Mouse (Mus musculus): ENCODE data around the gene Kiss1. TPM values are rescaled to one million over a fixed set of nuclear protein-coding genes. Genes with fewer than 3 reads are reported as not detected.

The Kiss1 gene
- polyA plus RNA-seq, 1 experiment: not detected

DNA sequence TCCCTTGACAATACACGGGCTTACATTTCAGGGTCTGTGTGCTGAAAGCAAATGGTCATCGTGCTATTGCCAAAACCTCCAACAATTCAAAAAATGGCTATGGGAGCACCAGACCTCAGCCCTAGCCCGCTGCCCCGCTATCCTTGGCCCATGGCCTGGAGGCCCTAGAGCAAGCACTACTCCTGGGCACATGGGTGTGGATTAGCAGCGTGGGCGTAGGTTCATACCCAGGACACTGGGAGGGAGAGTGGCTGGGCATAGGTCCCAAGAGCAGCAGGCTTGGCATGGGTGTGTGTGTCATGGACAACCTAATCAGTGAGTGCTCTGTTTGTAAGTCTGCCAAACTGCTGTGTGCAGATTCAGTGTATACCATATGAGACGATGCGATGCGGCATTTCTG is 25.3 kb upstream of the Kiss1 start:
- DNase-seq (ENCODE audit: low read depth): peak; percentile 56
- no peak for TF ChIP-seq CTCF (IDR thresholded peaks at IDR 0.05; ENCODE audit: borderline replicate concordance, extremely low read depth, insufficient read depth, insufficient read length)
- TF ChIP-seq POLR2A (IDR thresholded peaks at IDR 0.05; ENCODE audit: borderline replicate concordance, extremely low read depth, insufficient read depth, insufficient read length, poor library complexity, severe bottlenecking): no peak

GRCm38 (mm10) chr1:133298816-133299215 is 22.9 kb upstream of the Kiss1 start:
- TF ChIP-seq POLR2A (IDR thresholded peaks at IDR 0.05; ENCODE audit: borderline replicate concordance, extremely low read depth, insufficient read depth, insufficient read length, poor library complexity, severe bottlenecking) (no peak), CTCF (IDR thresholded peaks at IDR 0.05; ENCODE audit: borderline replicate concordance, extremely low read depth, insufficient read depth, insufficient read length) (no peak)
- no peak for DNase-seq (ENCODE audit: low read depth)

DNA sequence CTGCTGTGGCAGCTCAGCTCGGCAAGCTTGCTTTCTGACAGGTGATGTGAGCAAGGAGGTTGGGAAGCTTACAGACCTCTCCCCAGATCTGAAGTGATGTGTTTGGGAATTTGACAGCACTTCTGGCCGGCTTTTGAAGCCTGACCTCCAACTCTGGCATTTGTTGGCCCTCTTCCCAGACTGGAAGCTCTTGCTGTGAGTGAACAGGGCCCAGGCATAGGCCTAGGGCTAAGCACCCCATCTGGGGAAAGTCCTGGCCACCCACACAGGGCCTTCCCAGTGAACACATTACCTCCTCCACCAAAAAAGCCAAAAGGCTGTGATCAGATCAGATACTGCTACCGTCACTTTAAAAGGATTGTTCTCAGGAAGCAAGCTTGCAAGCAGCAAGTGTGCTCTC is 19.1 kb upstream of the Kiss1 start:
- peak; percentile 78 for DNase-seq (ENCODE audit: low read depth)
- TF ChIP-seq POLR2A (IDR thresholded peaks at IDR 0.05; ENCODE audit: borderline replicate concordance, extremely low read depth, insufficient read depth, insufficient read length, poor library complexity, severe bottlenecking): no peak
- TF ChIP-seq CTCF (IDR thresholded peaks at IDR 0.05; ENCODE audit: borderline replicate concordance, extremely low read depth, insufficient read depth, insufficient read length): no peak

GRCm38 (mm10) chr1:133306842-133307241 is 14.8 kb upstream of the Kiss1 start:
- no peak for TF ChIP-seq POLR2A (IDR thresholded peaks at IDR 0.05; ENCODE audit: borderline replicate concordance, extremely low read depth, insufficient read depth, insufficient read length, poor library complexity, severe bottlenecking)
- TF ChIP-seq CTCF (IDR thresholded peaks at IDR 0.05; ENCODE audit: borderline replicate concordance, extremely low read depth, insufficient read depth, insufficient read length): peak; percentile 83
- DNase-seq (ENCODE audit: low read depth): peak; percentile 79

DNA sequence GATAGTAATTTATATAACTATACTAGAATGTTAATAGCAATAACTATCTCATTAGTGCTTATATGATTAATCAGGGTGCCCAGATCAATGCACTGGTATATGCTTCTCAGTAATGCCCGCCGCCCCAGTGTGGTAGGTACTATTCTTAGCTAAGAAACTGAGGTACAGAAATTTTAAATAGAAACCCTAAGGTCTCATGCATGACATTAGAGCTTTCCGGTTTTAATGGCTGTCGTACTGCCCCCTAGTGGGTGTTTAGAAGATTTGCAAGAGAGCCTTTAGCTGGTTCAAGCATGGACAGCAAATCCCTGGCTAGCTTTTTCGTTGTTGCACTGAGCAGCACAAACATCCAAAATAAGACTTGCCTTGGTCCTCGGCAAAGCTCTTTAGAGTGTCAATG is 14.4 kb upstream of the Kiss1 start:
- peak; percentile 67; the same call in 1 of the 2 replicates for TF ChIP-seq CTCF (IDR thresholded peaks at IDR 0.05; ENCODE audit: borderline replicate concordance, extremely low read depth, insufficient read depth, insufficient read length)
- TF ChIP-seq POLR2A (IDR thresholded peaks at IDR 0.05; ENCODE audit: borderline replicate concordance, extremely low read depth, insufficient read depth, insufficient read length, poor library complexity, severe bottlenecking): no peak
- DNase-seq (ENCODE audit: low read depth): peak; percentile 89

GRCm38 (mm10) chr1:133309652-133310267 is 11.9 kb upstream of the Kiss1 start, which contains the start of gene Golt1a:
Gene Golt1a, plus strand, starts transcription at chr1:133309800.
- no peak for TF ChIP-seq POLR2A (IDR thresholded peaks at IDR 0.05; ENCODE audit: borderline replicate concordance, extremely low read depth, insufficient read depth, insufficient read length, poor library complexity, severe bottlenecking)
- TF ChIP-seq CTCF (IDR thresholded peaks at IDR 0.05; ENCODE audit: borderline replicate concordance, extremely low read depth, insufficient read depth, insufficient read length): no peak
- no peak for DNase-seq (ENCODE audit: low read depth)

DNA sequence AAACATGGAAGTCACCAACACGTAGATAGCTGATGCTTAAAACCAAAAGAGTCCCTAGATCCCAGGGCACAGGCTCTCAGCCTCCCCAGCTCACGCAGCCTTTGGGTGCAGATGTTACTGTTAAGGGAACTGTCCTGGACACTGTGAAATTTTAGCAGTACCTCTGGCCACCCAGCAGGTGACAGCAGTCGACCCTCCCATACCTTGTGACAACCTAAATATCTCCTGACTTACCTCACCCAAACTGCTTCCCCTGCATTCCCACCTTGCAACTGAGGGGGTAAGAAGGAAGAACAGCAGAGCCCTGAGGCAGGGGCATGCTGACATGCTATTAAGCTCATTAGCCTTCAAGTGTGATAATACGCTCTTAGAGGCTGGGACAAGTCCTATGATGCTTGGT is 10.4 kb upstream of the Kiss1 start:
- peak; percentile 18 for DNase-seq (ENCODE audit: low read depth)
- no peak for TF ChIP-seq POLR2A (IDR thresholded peaks at IDR 0.05; ENCODE audit: borderline replicate concordance, extremely low read depth, insufficient read depth, insufficient read length, poor library complexity, severe bottlenecking)
- TF ChIP-seq CTCF (IDR thresholded peaks at IDR 0.05; ENCODE audit: borderline replicate concordance, extremely low read depth, insufficient read depth, insufficient read length): peak; percentile 45; the same call in 1 of the 2 replicates

DNA sequence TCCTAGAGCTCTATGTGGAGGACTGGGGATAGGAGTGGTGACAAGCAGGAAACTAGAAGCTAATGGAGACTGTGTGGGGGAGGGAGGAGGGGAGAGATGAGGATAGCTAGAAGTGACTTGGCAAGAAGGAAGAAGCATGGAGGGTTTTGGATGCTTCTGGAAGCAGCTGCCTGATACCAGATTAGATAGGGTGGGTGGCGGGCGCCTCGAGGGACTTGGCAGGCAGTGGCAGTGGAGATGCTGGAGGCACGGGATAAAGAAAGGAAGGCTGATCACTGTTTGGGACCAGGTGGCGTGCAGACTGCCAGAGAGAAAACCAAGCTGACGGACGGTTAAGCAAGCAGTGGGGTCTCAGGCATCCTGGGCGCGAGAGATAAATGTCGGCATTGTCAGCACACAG is 9.7 kb upstream of the Kiss1 start:
- TF ChIP-seq CTCF (IDR thresholded peaks at IDR 0.05; ENCODE audit: borderline replicate concordance, extremely low read depth, insufficient read depth, insufficient read length): no peak
- no peak for TF ChIP-seq POLR2A (IDR thresholded peaks at IDR 0.05; ENCODE audit: borderline replicate concordance, extremely low read depth, insufficient read depth, insufficient read length, poor library complexity, severe bottlenecking)
- peak; percentile 90 for DNase-seq (ENCODE audit: low read depth)

- peak; percentile 73 for DNase-seq (ENCODE audit: low read depth)
- TF ChIP-seq POLR2A (IDR thresholded peaks at IDR 0.05; ENCODE audit: borderline replicate concordance, extremely low read depth, insufficient read depth, insufficient read length, poor library complexity, severe bottlenecking) (no peak), CTCF (IDR thresholded peaks at IDR 0.05; ENCODE audit: borderline replicate concordance, extremely low read depth, insufficient read depth, insufficient read length) (peak; percentile 80)
Measured at GRCm38 (mm10) chr1:133314364-133314763, 7.3 kb upstream of the Kiss1 start.

GRCm38 (mm10) chr1:133315775-133316174 is 5.9 kb upstream of the Kiss1 start:
- TF ChIP-seq POLR2A (IDR thresholded peaks at IDR 0.05; ENCODE audit: borderline replicate concordance, extremely low read depth, insufficient read depth, insufficient read length, poor library complexity, severe bottlenecking): no peak
- no peak for TF ChIP-seq CTCF (IDR thresholded peaks at IDR 0.05; ENCODE audit: borderline replicate concordance, extremely low read depth, insufficient read depth, insufficient read length)
- no peak for DNase-seq (ENCODE audit: low read depth)

- TF ChIP-seq POLR2A (IDR thresholded peaks at IDR 0.05; ENCODE audit: borderline replicate concordance, extremely low read depth, insufficient read depth, insufficient read length, poor library complexity, severe bottlenecking) (no peak), CTCF (IDR thresholded peaks at IDR 0.05; ENCODE audit: borderline replicate concordance, extremely low read depth, insufficient read depth, insufficient read length) (no peak)
- DNase-seq (ENCODE audit: low read depth): no peak
Measured at GRCm38 (mm10) chr1:133316577-133316976, 5.1 kb upstream of the Kiss1 start.

DNA sequence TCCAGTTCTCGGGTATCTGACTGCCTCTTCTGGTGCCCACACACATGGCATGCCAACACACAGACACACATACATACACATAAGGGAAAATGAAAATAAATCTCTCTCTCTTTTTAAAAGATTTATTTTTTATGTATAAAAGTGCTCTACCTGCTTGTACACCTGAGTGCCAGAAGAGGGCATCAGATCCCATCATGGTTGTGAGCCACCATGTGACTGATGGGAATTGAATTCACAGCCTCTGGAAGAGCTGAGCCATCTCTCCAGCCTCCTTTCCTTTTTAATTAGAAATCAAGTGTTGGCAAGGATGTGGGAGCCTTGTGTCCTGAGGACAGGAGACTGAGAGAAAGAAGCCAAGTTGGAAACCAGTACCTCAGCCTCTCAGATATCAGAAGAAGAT is 4.5 kb upstream of the Kiss1 start:
- peak; percentile 46 for DNase-seq (ENCODE audit: low read depth)
- TF ChIP-seq CTCF (IDR thresholded peaks at IDR 0.05; ENCODE audit: borderline replicate concordance, extremely low read depth, insufficient read depth, insufficient read length): peak; percentile 28; the same call in 1 of the 2 replicates
- TF ChIP-seq POLR2A (IDR thresholded peaks at IDR 0.05; ENCODE audit: borderline replicate concordance, extremely low read depth, insufficient read depth, insufficient read length, poor library complexity, severe bottlenecking): no peak

All from brain, embryonic 14.5 days (tissue).